Mouse (Mus musculus) CH12.LX (cell line): ENCODE results near the gene Olfr159.

Source experiments
- MAX ChIP-seq: IDR thresholded peaks from 2 replicates; pipeline ENCODE4 v1.6.1; 2011; ENCODE audit warnings: low read length, improper control_type of control experiment
- ZKSCAN1 ChIP-seq: IDR thresholded peaks from 2 replicates; pipeline ENCODE4 v1.6.1; 2012; ENCODE audit warnings: low read depth, inconsistent platforms, low read length, improper control_type of control experiment, borderline replicate concordance

GRCm38 (mm10) chr4:43737144-43737543, 33.7 kb downstream of the Olfr159 start:
- TF ChIP-seq ZKSCAN1 (no peak), MAX (no peak)
